Mouse (Mus musculus): ENCODE measurements around the gene Mt2.

GRCm38 (mm10) chr8:94178857-94179712, 6.6 kb downstream of the Mt2 start, which contains the start of gene Mt1:
- TF ChIP-seq CTCF (IDR thresholded peaks at IDR 0.05; ENCODE audit: borderline replicate concordance, control insufficient read depth, extremely low read depth, insufficient read depth, low read length, poor library complexity): no peak
- no peak for TF ChIP-seq POLR2A (IDR thresholded peaks at IDR 0.05; ENCODE audit: control insufficient read depth, extremely low read depth, insufficient read depth, low read length, poor library complexity)

All from thymus, adult 2 months (tissue).